In the genomic region with DNA sequence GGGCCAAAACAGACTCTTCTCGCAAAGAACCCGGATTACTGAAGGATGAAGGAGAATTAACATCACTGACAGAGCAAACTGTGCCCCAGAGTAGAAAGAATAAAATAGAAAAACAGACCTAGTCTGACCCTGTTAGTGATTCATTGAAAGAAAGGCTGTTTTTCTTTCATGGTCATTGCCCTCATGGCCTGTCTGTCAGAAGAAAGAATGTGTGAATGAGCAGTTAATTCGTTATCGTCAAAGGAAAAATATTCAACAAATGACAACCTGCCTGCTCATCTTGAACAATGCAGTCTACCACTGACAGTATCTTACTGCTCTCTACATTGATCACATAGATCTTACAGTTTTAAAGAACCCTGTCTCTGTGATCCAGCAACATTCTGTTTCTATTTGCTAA, we compare ENCODE assay signal across 22 mouse cellular contexts.
"Had no signal": no experiment of that assay in that cellular context is flagged by ENCODE, and none has a peak within 500 bp of the region (broad histone marks: within the 10 kb centered on the region; RNA-seq: fewer than 3 reads in every experiment).

No protein-coding gene starts in this region.

- H3K27ac ChIP-seq: gastrocnemius, adult 2 months; heart, embryonic 10.5 days; hindbrain, embryonic 10.5 days; hindbrain, embryonic 12.5 days; hindbrain, embryonic 14.5 days; intestine, embryonic 15.5 days; layer of hippocampus, adult 2 months; left cerebral cortex, adult 2 months; limb, embryonic 10.5 days; limb, embryonic 12.5 days; liver, embryonic 13.5 days; liver, embryonic 15.5 days had no signal

- ATAC-seq: hindbrain, embryonic 16.5 days; inflammation-experienced regulatory T-cells, adult 6 months; intestine, embryonic 15.5 days; intestine, postnatal 0 days had no signal

- H3K27me3 ChIP-seq: heart, embryonic 12.5 days; hindbrain, embryonic 12.5 days; intestine, embryonic 15.5 days; limb, embryonic 12.5 days; liver, embryonic 13.5 days; liver, embryonic 15.5 days had no signal

- H3K4me1 ChIP-seq: heart, embryonic 10.5 days; heart, embryonic 12.5 days; intestine, embryonic 15.5 days; limb, embryonic 10.5 days; limb, embryonic 12.5 days; liver, embryonic 13.5 days; liver, embryonic 15.5 days had no signal

- H3K36me3 ChIP-seq: heart, embryonic 10.5 days; heart, embryonic 12.5 days; hindbrain, embryonic 10.5 days; hindbrain, embryonic 12.5 days; intestine, embryonic 15.5 days; limb, embryonic 10.5 days; limb, embryonic 12.5 days; liver, embryonic 13.5 days; liver, embryonic 15.5 days had no signal

- H3K4me3 ChIP-seq: gastrocnemius, adult 2 months; heart, embryonic 10.5 days; heart, embryonic 12.5 days; hindbrain, embryonic 10.5 days; hindbrain, embryonic 12.5 days; intestine, embryonic 15.5 days; layer of hippocampus, adult 2 months; left cerebral cortex, adult 2 months; limb, embryonic 10.5 days; limb, embryonic 12.5 days; liver, embryonic 13.5 days; liver, embryonic 15.5 days had no signal

- DNase-seq: gastrocnemius, adult 2 months; gastrocnemius, postnatal 10 days; gastrocnemius, postnatal 25 days; heart, adult 18-20 months; heart, postnatal 10 days; heart, postnatal 4 days; liver; liver, embryonic 13.5 days had no signal
